Mouse (Mus musculus) ES-E14 (cell line): ENCODE measurements at regions not wholly inside any gene's neighbourhood (a gene's known extent, or its start where the extent isn't known, plus 50 kb on each side); places are given as distances from the start of the nearest gene placed in this dataset.

Experiments
- HCFC1 ChIP-seq: IDR thresholded peaks from 2 replicates; pipeline ENCODE4 v1.6.1; 2012; ENCODE audit warnings: low read length, inconsistent platforms, borderline replicate concordance; ENCODE audit not compliant: insufficient read depth
- MAFK ChIP-seq: IDR thresholded peaks from 2 replicates; pipeline ENCODE4 v1.6.1; 2014; ENCODE audit warnings: mild to moderate bottlenecking, low read depth, low read length, inconsistent platforms; ENCODE audit not compliant: insufficient read depth
- ZC3H11A ChIP-seq: IDR thresholded peaks from 2 replicates; pipeline ENCODE4 v1.6.1; 2012; ENCODE audit warnings: low read depth, mild to moderate bottlenecking, inconsistent platforms, low read length, borderline replicate concordance
- ZNF384 ChIP-seq: IDR thresholded peaks from 2 replicates; pipeline ENCODE4 v1.6.1; 2012; ENCODE audit warnings: low read depth, low read length, inconsistent platforms

DNA sequence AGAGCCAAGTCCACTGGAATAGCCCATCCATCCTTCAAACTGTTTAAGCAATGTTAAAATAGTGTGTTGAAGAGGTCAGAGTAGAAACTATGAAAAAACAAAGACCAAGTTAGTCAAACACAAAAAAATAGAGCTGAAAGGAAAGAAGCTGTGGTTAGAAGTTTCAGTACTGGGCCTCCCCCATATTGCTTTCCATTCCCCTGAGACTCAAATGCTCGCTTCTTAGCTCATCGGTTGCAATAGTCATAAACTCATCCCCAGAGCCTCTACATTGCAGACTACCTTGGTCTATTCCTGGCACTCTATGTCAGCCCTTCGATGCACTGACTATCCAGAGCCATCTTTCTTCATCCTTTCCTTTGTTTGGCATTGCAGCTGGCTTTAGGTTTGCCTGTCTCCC, 91.8 kb upstream of the Pld5 start:
- TF ChIP-seq ZNF384: no peak
- no peak for TF ChIP-seq MAFK
- TF ChIP-seq HCFC1: no peak
- TF ChIP-seq ZC3H11A: no peak
